Mouse (Mus musculus) heart, embryonic 11.5 days (tissue): ENCODE results near the gene Suclg1. TPM values are rescaled to one million over a fixed set of nuclear protein-coding genes. Genes with fewer than 3 reads are reported as not detected.

Experiments
- ATAC-seq: fragments of 200-750 bp; cut with Nextera tagmentation; replicated peaks from 2 replicates; pipeline ENCODE4 v1.8.0; 2017; ENCODE audit warnings: moderate library complexity; ENCODE audit not compliant: insufficient number of reproducible peaks, low FRiP score, low TSS enrichment
- H3K27ac ChIP-seq: fragments of 300-500 bp; sonication (generic); 2 replicates; pipeline ENCODE4 v1.5.1; 2014; ENCODE audit warnings: mild to moderate bottlenecking, low read depth, low read length
- H3K27me3 ChIP-seq: fragments of 300-500 bp; sonication (generic); 2 replicates; pipeline ENCODE4 v1.6.1; 2014; ENCODE audit warnings: mild to moderate bottlenecking, low read length, mixed read lengths; ENCODE audit not compliant: control insufficient read depth, insufficient read depth
- H3K36me3 ChIP-seq: fragments of 300-500 bp; sonication (generic); 2 replicates; pipeline ENCODE4 v1.6.1; 2014; ENCODE audit warnings: mild to moderate bottlenecking, low read length, moderate library complexity, mixed read lengths; ENCODE audit not compliant: control insufficient read depth, insufficient read depth
- H3K4me1 ChIP-seq: fragments of 300-500 bp; sonication (generic); 2 replicates; pipeline ENCODE4 v1.6.1; 2014; ENCODE audit warnings: low read length; ENCODE audit not compliant: control insufficient read depth, insufficient read depth
- H3K4me2 ChIP-seq: fragments of 300-500 bp; sonication (generic); 2 replicates; pipeline ENCODE4 v1.6.1; 2014; ENCODE audit warnings: mild to moderate bottlenecking, moderate library complexity
- H3K4me3 ChIP-seq: fragments of 300-500 bp; sonication (generic); 2 replicates; pipeline ENCODE4 v1.5.1; 2014; ENCODE audit warnings: low read depth, low read length
- H3K9ac ChIP-seq: fragments of 300-500 bp; sonication (generic); 2 replicates; pipeline ENCODE4 v1.6.1; 2014; ENCODE audit warnings: mild to moderate bottlenecking, low read depth, low read length, moderate library complexity
- H3K9me3 ChIP-seq: fragments of 300-500 bp; sonication (generic); replicated peaks from 2 replicates; pipeline ENCODE4 v1.6.1; 2016; ENCODE audit warnings: low read length; ENCODE audit not compliant: control insufficient read depth
- WGBS: fragments of 180-500 bp; shearing (Covaris S2); extraction: QIAGEN DNeasy Blood & Tissue Kit; methylation state at CpG from one replicate; pipeline ENCODE4 v1.1.7; 2014; ENCODE audit not compliant: insufficient replicate concordance; 5-methylcytosine and 5-hydroxymethylcytosine counted together
- polyA plus RNA-seq: library from polyadenylated mRNA; unstranded; fragments of >200 nt; fragmentation: Nextera tagmentation; extraction: Ambion mirVana; gene quantifications from 2 replicates; pipeline ENCODE4 v1.2.1, GENCODE M21; 2014

The Suclg1 gene
- polyA plus RNA-seq, 1 experiment from 2014 or later, result 264 TPM

GRCm38 (mm10) chr6:73279681-73280080 lies 31.5 kb downstream of the Suclg1 start:
- Histone ChIP-seq H3K27ac (no peak overlapping the region), H3K4me2 (no peak overlapping the region), H3K27me3 (no peaks in the 10 kb centered on the region), H3K4me1 (no peaks in the 10 kb centered on the region), H3K9me3 (no peaks in the 10 kb centered on the region), H3K36me3 (peaks cover 20% of the 10 kb centered on the region), H3K9ac (no peak overlapping the region), H3K4me3 (no peak overlapping the region)
- 61% methylated on average over 8 of the region's 8 CpGs for WGBS
- 0 out of 2 replicates have a peak, but pooled peaks have one; percentile 15 for ATAC-seq

GRCm38 (mm10) chr6:73280546-73281115 lies 32.4 kb downstream of the Suclg1 start:
- Histone ChIP-seq H3K4me2 (no peak overlapping the region), H3K9me3 (no peaks in the 10 kb centered on the region), H3K4me1 (no peaks in the 10 kb centered on the region), H3K27ac (no peak overlapping the region), H3K27me3 (no peaks in the 10 kb centered on the region), H3K36me3 (peaks cover 10% of the 10 kb centered on the region; the same call in 1 of the 2 replicates), H3K9ac (no peak overlapping the region), H3K4me3 (no peak overlapping the region)
- 71% methylated on average over 9 of the region's 9 CpGs for WGBS
- no peak for ATAC-seq

- H3K27ac ChIP-seq, result no peak overlapping the region
- no peaks in the 10 kb centered on the region for H3K36me3 ChIP-seq
- no peaks in the 10 kb centered on the region for H3K9me3 ChIP-seq
- no peak overlapping the region for H3K9ac ChIP-seq
- no peak overlapping the region for H3K4me2 ChIP-seq
- H3K4me3 ChIP-seq, result no peak overlapping the region
- no peak for ATAC-seq
- H3K27me3 ChIP-seq, result no peaks in the 10 kb centered on the region
- WGBS, result 91% methylated on average over 2 of the region's 2 CpGs
- no peaks in the 10 kb centered on the region for H3K4me1 ChIP-seq
Measured at GRCm38 (mm10) chr6:73286326-73286725, 38.1 kb downstream of the Suclg1 start.

- no peak for ATAC-seq
- no peaks in the 10 kb centered on the region for H3K27me3 ChIP-seq
- WGBS, result 64% methylated on average over 6 of the region's 6 CpGs
Measured at GRCm38 (mm10) chr6:73306837-73307236, 58.7 kb downstream of the Suclg1 start.

GRCm38 (mm10) chr6:73308685-73309520 lies 60.7 kb downstream of the Suclg1 start:
- Histone ChIP-seq H3K4me2 (no peak overlapping the region), H3K36me3 (no peaks in the 10 kb centered on the region), H3K27ac (no peak overlapping the region), H3K27me3 (no peaks in the 10 kb centered on the region), H3K9ac (no peak overlapping the region), H3K9me3 (no peaks in the 10 kb centered on the region), H3K4me3 (no peak overlapping the region), H3K4me1 (no peaks in the 10 kb centered on the region)
- ATAC-seq, result no peak
- WGBS, result 75% methylated on average over 10 of the region's 10 CpGs

More at GRCm38 (mm10) chr6:73306837-73307236, 58.7 kb downstream of the Suclg1 start:
- Histone ChIP-seq H3K4me1 (no peaks in the 10 kb centered on the region), H3K4me2 (no peak overlapping the region), H3K9me3 (no peaks in the 10 kb centered on the region), H3K9ac (no peak overlapping the region), H3K36me3 (no peaks in the 10 kb centered on the region), H3K4me3 (no peak overlapping the region), H3K27ac (no peak overlapping the region)

- no peaks in the 10 kb centered on the region for H3K4me1 ChIP-seq
- H3K27ac ChIP-seq, result no peak overlapping the region
- no peaks in the 10 kb centered on the region for H3K36me3 ChIP-seq
- no peak overlapping the region for H3K4me3 ChIP-seq
- 63% methylated on average over 6 of the region's 6 CpGs for WGBS
- no peaks in the 10 kb centered on the region for H3K9me3 ChIP-seq
- no peak for ATAC-seq
- no peak overlapping the region for H3K4me2 ChIP-seq
- H3K9ac ChIP-seq, result no peak overlapping the region
- no peaks in the 10 kb centered on the region for H3K27me3 ChIP-seq
Measured at GRCm38 (mm10) chr6:73311335-73311734, 63.2 kb downstream of the Suclg1 start.

- no peak for ATAC-seq
- Histone ChIP-seq H3K27ac (no peak overlapping the region), H3K4me1 (no peaks in the 10 kb centered on the region), H3K4me3 (no peak overlapping the region), H3K27me3 (no peaks in the 10 kb centered on the region), H3K9me3 (no peaks in the 10 kb centered on the region), H3K36me3 (no peaks in the 10 kb centered on the region), H3K9ac (no peak overlapping the region), H3K4me2 (no peak overlapping the region)
- 90% methylated on average over 7 of the region's 7 CpGs for WGBS
Measured at GRCm38 (mm10) chr6:73311786-73312185, 63.6 kb downstream of the Suclg1 start.

GRCm38 (mm10) chr6:73314923-73315603 lies 66.9 kb downstream of the Suclg1 start:
- peak overlapping the region; percentile 66; the same call in 1 of the 2 replicates for H3K27ac ChIP-seq
- H3K27me3 ChIP-seq, result no peaks in the 10 kb centered on the region
- peak overlapping the region; percentile 74 for H3K4me2 ChIP-seq
- H3K9ac ChIP-seq, result peak overlapping the region; percentile 65
- ATAC-seq, result peak; percentile 73
- no peaks in the 10 kb centered on the region for H3K4me1 ChIP-seq
- peak overlapping the region; percentile 52 for H3K4me3 ChIP-seq
- WGBS, result under 1% methylated on average over 17 of the region's 17 CpGs
- H3K9me3 ChIP-seq, result no peaks in the 10 kb centered on the region
- H3K36me3 ChIP-seq, result no peaks in the 10 kb centered on the region
